In genomic region chr6:72960675-72961074, GRCm38 (mm10) we compare ENCODE assay signal across 30 mouse cellular contexts. TPM values are rescaled to one million over a fixed set of nuclear protein-coding genes. Genes with fewer than 3 reads are reported as not detected.
DNase-seq lines count a peak whose midpoint lies in the region; ATAC-seq lines count a peak whose summit lies in the region.
"Had no signal": no experiment of that assay in that cellular context is flagged by ENCODE, and none has a peak within 500 bp of the region (broad histone marks: within the 10 kb centered on the region; RNA-seq: fewer than 3 reads in every experiment).

No protein-coding gene starts in this region.

- WGBS in embryonic facial prominence, embryonic 11.5 days: 44% methylated on average over 5 of the region's 5 CpGs
- 49% methylated on average over 5 of the region's 5 CpGs for WGBS in intestine, embryonic 16.5 days
- WGBS in kidney, embryonic 14.5 days: 64% methylated on average over 5 of the region's 5 CpGs

- H3K36me3 ChIP-seq in embryonic facial prominence, embryonic 11.5 days (replicated peaks; ENCODE audit: control insufficient read depth, insufficient read depth, low read depth, low read length): no peaks in the 10 kb centered on the region
- H3K36me3 ChIP-seq in intestine, embryonic 16.5 days (ENCODE audit: control insufficient read depth, insufficient read depth, low read length): no peaks in the 10 kb centered on the region
- H3K36me3 ChIP-seq in kidney, embryonic 14.5 days (ENCODE audit: control insufficient read depth, insufficient read depth, low read length): no peaks in the 10 kb centered on the region
- H3K36me3 ChIP-seq: limb, embryonic 13.5 days; liver, embryonic 12.5 days; midbrain, embryonic 12.5 days; neural tube, embryonic 12.5 days had no signal

- H3K9me3 ChIP-seq in embryonic facial prominence, embryonic 11.5 days (replicated peaks; ENCODE audit: control insufficient read depth, low read length): no peaks in the 10 kb centered on the region
- no peaks in the 10 kb centered on the region for H3K9me3 ChIP-seq in intestine, embryonic 16.5 days (ENCODE audit: control insufficient read depth, low read length)
- no peaks in the 10 kb centered on the region for H3K9me3 ChIP-seq in kidney, embryonic 14.5 days (ENCODE audit: control insufficient read depth, low read length)
- H3K9me3 ChIP-seq: limb, embryonic 13.5 days; liver, embryonic 12.5 days; megakaryocyte, embryonic 14.5 days; midbrain, embryonic 12.5 days; neural tube, embryonic 12.5 days had no signal

- no peak for ATAC-seq in embryonic facial prominence, embryonic 11.5 days (replicated peaks; ENCODE audit: insufficient number of reproducible peaks, low FRiP score, low TSS enrichment, low read depth)
- 0 out of 2 replicates have a peak, but pooled peaks have one; percentile 14 for ATAC-seq in intestine, embryonic 16.5 days
- no peak for ATAC-seq in kidney, embryonic 14.5 days (ENCODE audit: low FRiP score, low TSS enrichment)
- ATAC-seq: CD4-positive, CD25-positive, alpha-beta regulatory T cell, adult 4 months; forebrain, embryonic 16.5 days; hindbrain, postnatal 0 days; liver, embryonic 12.5 days; liver, postnatal 0 days had no signal

- peak; percentile 44 for DNase-seq in ZHBTc4 (ENCODE audit: low read depth, low spot score)
- DNase-seq in embryonic facial prominence, embryonic 11.5 days (ENCODE audit: low spot score): peak; percentile 50
- DNase-seq in heart, postnatal 36 days: no peak
- DNase-seq in T-cell, adult 2 months (ENCODE audit: low spot score): no peak
- DNase-seq in cerebellum, postnatal 10 days: no peak
- DNase-seq: adrenal gland, postnatal 14 days; cerebellum, adult 11-12 months; cerebellum, adult 9-11 months; gastrocnemius, postnatal 14 days; heart, postnatal 14 days; kidney, adult 2 months; layer of hippocampus, postnatal 36 days; liver, postnatal 0 days; lung, postnatal 4 days; right cerebral cortex, postnatal 4 days; thymus, adult 18-20 months; thymus, postnatal 25 days had no signal

- intact Hi-C loops in heart, postnatal 36 days (cut with DNase I): no loop called here

- H3K9ac ChIP-seq in embryonic facial prominence, embryonic 11.5 days (replicated peaks; ENCODE audit: low read length): no peak overlapping the region
- H3K9ac ChIP-seq in intestine, embryonic 16.5 days (ENCODE audit: low read depth, low read length): 0 out of 2 replicates have a peak overlapping the region, but pooled peaks have one; percentile 12
- no peak overlapping the region for H3K9ac ChIP-seq in kidney, embryonic 14.5 days (ENCODE audit: low read depth, low read length)
- H3K9ac ChIP-seq: limb, embryonic 13.5 days; liver, embryonic 12.5 days; liver, postnatal 0 days; midbrain, embryonic 12.5 days; neural tube, embryonic 12.5 days had no signal

- no peaks in the 10 kb centered on the region for H3K27me3 ChIP-seq in embryonic facial prominence, embryonic 11.5 days (ENCODE audit: control insufficient read depth, insufficient read depth, low read length)
- no peaks in the 10 kb centered on the region for H3K27me3 ChIP-seq in intestine, embryonic 16.5 days (replicated peaks; ENCODE audit: control insufficient read depth, insufficient read depth, low read length)
- no peaks in the 10 kb centered on the region for H3K27me3 ChIP-seq in kidney, embryonic 14.5 days (ENCODE audit: control insufficient read depth, insufficient read depth, low read length)
- H3K27me3 ChIP-seq: limb, embryonic 13.5 days; midbrain, embryonic 12.5 days; neural tube, embryonic 12.5 days had no signal

- no peaks in the 10 kb centered on the region; the same call in 1 of the 2 replicates for H3K4me1 ChIP-seq in embryonic facial prominence, embryonic 11.5 days (ENCODE audit: control insufficient read depth, insufficient read depth, low read length)
- H3K4me1 ChIP-seq in intestine, embryonic 16.5 days (ENCODE audit: control insufficient read depth, insufficient read depth, low read length): peaks cover 22% of the 10 kb centered on the region
- H3K4me1 ChIP-seq in kidney, embryonic 14.5 days (ENCODE audit: control insufficient read depth, insufficient read depth, low read length): peaks cover 31% of the 10 kb centered on the region

- H3K4me2 ChIP-seq in embryonic facial prominence, embryonic 11.5 days (ENCODE audit: low read depth, low read length): no peak overlapping the region
- no peak overlapping the region for H3K4me2 ChIP-seq in intestine, embryonic 16.5 days (ENCODE audit: low read depth, low read length)
- H3K4me2 ChIP-seq in kidney, embryonic 14.5 days (replicated peaks; ENCODE audit: low read depth, low read length): no peak overlapping the region
- H3K4me2 ChIP-seq: limb, embryonic 13.5 days; liver, embryonic 12.5 days; midbrain, embryonic 12.5 days; neural tube, embryonic 12.5 days had no signal

- H3K27ac ChIP-seq in embryonic facial prominence, embryonic 11.5 days (replicated peaks; ENCODE audit: low read depth, low read length): no peak overlapping the region
- peak overlapping the region; percentile 81 for H3K27ac ChIP-seq in intestine, embryonic 16.5 days (ENCODE audit: low read length)
- H3K27ac ChIP-seq in kidney, embryonic 14.5 days (ENCODE audit: low read depth, low read length): no peak overlapping the region
- H3K27ac ChIP-seq: hindbrain, postnatal 0 days; kidney, postnatal 0 days; limb, embryonic 13.5 days; liver, embryonic 12.5 days; midbrain, embryonic 12.5 days; neural tube, embryonic 12.5 days; stomach, postnatal 0 days had no signal

- no peak overlapping the region for H3K4me3 ChIP-seq in embryonic facial prominence, embryonic 11.5 days (ENCODE audit: low read depth, low read length)
- H3K4me3 ChIP-seq in intestine, embryonic 16.5 days (ENCODE audit: low read length): no peak overlapping the region
- H3K4me3 ChIP-seq in kidney, embryonic 14.5 days (ENCODE audit: low read length): no peak overlapping the region
- H3K4me3 ChIP-seq: erythroblast, embryonic 14.5 days; limb, embryonic 13.5 days; liver, embryonic 12.5 days; megakaryocyte, embryonic 14.5 days; midbrain, embryonic 12.5 days; neural tube, embryonic 12.5 days had no signal

RNA-seq across cellular contexts. Expression of gene Tmsb10, which starts 2.1 kb away (rescaled TPM):
- polyA plus RNA-seq in embryonic facial prominence, embryonic 11.5 days (2014; fragmentation: Nextera tagmentation; extraction: Ambion mirVana): 3,323 and 3,355 TPM in 2 replicates
- polyA plus RNA-seq in intestine, embryonic 16.5 days (2015; fragmentation: Nextera tagmentation; extraction: Ambion mirVana): 1,797 and 1,804 TPM in 2 replicates
- 2,275 and 2,927 TPM in 2 replicates for polyA plus RNA-seq in kidney, embryonic 14.5 days (2014; fragmentation: Nextera tagmentation; extraction: Ambion mirVana)
- total RNA-seq in heart, postnatal 36 days (2021): 100 to 1,000 TPM; 112 to 120 TPM

Comparison
In these comparisons a context has a peak if more than half of its experiments do, and no peak if none do; other contexts are left out.
1. DNase-seq: peak in ZHBTc4 (single experiment) and embryonic facial prominence, embryonic 11.5 days (single experiment); none in heart, postnatal 36 days (0 of 2), T-cell, adult 2 months (single experiment) and cerebellum, postnatal 10 days (0 of 2).